Mouse (Mus musculus) liver, adult 2 months (tissue): ENCODE measurements at regions not wholly inside any gene's neighbourhood (a gene's known extent, or its start where the extent isn't known, plus 50 kb on each side); places are given as distances from the start of the nearest gene placed in this dataset.

Experiments used
- CTCF ChIP-seq: fragments of 200-500 bp; IDR thresholded peaks from 2 replicates; pipeline ENCODE4 v1.5.1; 2011; ENCODE audit warnings: low read depth, low read length, control low read depth
- POLR2A ChIP-seq: fragments of 200-500 bp; IDR thresholded peaks from 2 replicates; pipeline ENCODE4 v1.6.1; 2011; ENCODE audit warnings: low read length, control low read depth; ENCODE audit not compliant: insufficient read depth; ENCODE audit errors: extremely low read depth

DNA sequence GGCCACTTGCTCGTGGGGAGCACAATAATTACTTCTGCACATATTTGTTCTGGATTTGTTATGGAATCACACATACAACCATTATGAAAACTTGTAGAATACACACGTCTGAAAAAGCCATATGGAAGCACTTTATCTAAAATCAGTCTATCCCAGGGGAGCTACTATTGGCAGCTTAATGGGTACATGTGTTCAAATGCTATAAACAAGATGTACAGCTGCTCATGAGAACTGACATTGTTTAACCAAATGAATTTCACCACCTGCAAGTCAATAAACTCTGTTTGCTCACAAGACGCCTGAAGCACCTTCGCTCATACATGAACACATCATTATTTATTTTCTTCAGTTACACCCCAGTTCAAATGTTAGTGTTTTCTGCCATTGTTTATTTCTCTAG, 199.5 kb upstream of the Stk26 start:
- TF ChIP-seq CTCF, result no peak
- TF ChIP-seq POLR2A, result no peak
